Mouse (Mus musculus) right cerebral cortex, adult 2 months (tissue): ENCODE data around the gene Hist1h3h.
A peak's percentile ranks its signal among the peaks of the same experiment; 100 is the strongest.
"Not testable (repeated sequence)": the region's sequence is repeated elsewhere in the genome, so short reads cannot be mapped to it uniquely, and the experiment has no call there.

Experiments used
- DNase-seq, 2 experiments: peaks; one replicate each; pipeline ENCODE4 v3.0.0; 2021 to 2022; ENCODE audit warnings: low spot score in 2 of 2

The Hist1h3h gene

DNA sequence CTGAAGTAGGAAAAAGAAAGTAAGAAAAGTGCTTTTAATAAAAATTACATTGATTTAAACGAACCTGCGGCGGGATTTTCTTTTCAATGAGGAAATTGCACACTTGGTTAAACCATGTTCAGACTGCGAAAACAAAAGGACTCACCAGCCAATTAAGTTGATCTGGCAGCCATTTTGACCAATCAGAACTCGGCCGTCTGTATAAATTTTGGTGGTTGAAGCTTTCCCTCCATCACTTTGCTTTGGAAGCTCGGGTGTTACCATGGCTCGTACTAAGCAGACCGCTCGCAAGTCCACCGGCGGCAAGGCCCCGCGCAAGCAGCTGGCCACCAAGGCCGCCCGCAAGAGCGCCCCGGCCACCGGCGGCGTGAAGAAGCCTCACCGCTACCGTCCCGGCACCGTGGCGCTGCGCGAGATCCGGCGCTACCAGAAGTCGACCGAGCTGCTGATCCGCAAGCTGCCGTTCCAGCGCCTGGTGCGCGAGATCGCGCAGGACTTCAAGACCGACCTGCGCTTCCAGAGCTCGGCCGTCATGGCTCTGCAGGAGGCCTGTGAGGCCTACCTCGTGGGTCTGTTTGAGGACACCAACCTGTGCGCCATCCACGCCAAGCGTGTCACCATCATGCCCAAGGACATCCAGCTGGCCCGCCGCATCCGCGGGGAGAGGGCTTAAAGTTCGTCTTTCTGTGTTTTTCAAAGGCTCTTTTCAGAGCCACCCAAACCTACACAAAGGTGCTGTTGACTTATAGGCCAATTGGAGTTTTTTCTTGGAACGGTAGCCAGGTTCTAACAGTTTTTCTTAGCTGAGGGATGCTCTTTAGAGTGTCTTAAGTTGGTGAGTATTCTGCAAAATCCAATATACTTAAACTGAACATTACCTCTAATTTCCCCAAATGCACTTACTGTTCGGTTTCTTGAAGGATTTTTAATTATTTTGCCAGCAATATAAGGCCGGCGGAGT, at the start of gene Hist1h3h:
Gene Hist1h3h, plus strand, starts transcription at position 263 of the 961 bp plus-strand sequence.
- DNase-seq: peak; percentile 92

DNA sequence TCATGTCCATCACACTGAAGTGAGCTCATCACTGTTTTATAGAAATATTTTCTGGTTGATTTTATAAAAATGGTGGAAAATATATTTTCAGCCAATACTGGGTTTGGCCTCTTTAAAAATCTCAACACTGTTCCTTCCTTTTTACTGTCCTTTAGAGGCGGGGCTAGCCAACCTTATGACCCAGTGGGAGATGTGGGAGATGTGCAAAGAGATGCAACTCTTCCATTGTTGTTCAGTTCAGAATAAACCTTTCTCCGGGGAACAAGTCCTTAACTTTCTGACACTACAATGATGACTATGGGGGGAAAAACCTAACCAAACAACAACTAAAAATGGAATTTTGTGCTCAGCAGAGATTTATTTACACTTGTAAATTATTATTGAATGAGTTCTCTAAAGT, 40.2 kb upstream of the Hist1h3h start, which contains the start of gene Olfr1360:
Gene Olfr1360, minus strand, starts transcription at position 101 of the 400 bp plus-strand sequence.
- no peak for DNase-seq

DNA sequence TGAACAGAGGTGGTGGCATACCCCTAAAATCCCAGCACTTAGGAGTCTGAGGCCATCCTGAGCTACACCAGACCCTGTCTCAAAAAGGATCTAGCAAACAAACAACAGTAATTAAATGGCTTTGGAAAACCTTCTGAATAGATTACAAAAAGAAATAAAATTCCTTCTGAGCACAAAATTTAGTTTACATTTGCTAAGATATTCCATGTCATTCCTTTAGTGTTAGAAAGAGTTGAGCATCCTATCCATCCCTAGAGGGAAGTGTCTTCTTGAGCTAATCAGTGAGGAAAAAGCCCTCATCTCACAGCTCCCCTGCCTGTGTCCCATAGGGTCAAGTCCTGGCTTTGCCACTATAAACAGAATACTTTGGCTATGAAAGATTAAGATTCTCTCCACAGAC, 19.6 kb upstream of the Hist1h3h start, which contains the start of gene Olfr1359:
Gene Olfr1359, plus strand, starts transcription at position 301 of the 400 bp plus-strand sequence.
- no peak for DNase-seq

DNA sequence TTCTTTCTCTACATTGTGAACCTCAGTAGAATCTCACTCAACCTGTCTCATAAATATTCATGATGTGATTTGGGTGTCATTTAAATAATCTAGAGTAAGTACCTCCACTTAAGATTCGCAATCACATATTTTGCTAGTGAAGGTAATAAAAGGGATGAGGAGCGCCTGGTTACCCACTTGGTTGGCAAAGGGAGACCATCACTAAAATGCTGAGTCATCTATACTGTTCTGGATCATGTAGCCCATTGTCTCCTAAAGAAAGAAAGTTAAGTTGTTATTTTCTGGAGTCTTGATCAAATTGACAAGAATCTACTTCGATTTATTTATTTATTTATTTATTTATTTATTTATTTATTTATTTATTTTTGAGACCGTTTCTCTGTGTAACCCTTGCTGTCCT, 10.8 kb upstream of the Hist1h3h start:
- DNase-seq: no peak

DNA sequence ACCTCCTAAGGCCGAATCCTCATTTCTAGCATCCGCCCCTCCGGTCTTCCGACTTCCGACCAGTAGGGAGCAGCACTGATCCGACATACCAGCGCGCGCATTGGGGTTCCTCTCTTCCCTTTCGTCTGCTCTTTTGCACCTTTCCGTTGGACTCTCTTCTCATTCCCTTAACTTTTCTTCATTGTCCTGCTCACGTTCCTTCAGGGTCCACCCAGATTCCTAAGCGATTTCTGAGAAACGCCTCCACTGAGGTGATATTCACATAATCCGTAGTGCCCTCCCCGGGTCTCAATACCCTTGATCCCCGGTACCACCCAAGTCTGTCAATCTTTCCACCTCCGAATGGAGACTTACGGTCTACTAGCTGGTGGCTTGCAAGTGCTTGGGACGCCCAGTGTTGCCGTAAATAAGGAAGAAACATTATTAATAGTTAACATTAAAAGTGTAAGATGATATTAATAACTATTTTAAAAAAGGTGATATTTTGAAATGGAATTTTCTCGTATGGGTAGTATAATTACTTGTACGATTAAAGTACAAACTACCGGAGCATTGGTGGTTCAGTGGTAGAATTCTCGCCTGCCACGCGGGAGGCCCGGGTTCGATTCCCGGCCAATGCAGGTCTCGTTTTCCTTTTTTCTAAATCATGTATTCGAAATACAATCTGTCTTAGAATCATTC, 7.3 kb upstream of the Hist1h3h start:
- peak; percentile 93 for DNase-seq

DNA sequence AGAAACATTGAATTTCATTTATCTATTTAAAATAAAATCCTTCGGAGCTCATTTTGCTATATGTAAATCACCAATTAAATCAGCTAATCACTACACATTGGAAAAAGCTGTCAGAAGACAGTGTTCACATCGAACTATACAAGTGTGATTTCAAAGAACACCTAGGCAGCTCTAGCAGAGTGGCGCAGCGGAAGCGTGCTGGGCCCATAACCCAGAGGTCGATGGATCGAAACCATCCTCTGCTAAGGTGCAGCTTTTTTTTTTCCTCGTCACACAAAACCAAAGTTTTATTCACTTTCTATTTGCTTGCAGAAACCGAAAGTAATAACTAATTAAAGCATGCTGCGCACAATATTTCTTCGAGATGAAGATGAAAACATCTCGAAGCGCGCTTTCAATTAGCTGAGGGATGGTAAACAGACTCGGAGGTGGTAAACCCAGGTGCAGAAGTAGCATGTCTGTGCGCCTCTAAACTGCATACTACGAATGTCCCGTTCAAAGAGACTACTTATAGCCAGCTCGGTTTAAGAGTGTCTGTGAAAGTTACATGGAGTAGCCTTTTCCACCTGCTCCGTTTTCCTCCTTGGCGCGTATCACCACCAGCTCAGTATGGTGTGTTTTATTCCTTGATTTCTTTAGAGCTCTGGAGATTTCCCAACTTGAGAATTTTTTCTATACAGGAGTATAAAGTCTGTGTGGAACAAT, 6.5 kb upstream of the Hist1h3h start:
- DNase-seq: peak; percentile 85 to 86

DNA sequence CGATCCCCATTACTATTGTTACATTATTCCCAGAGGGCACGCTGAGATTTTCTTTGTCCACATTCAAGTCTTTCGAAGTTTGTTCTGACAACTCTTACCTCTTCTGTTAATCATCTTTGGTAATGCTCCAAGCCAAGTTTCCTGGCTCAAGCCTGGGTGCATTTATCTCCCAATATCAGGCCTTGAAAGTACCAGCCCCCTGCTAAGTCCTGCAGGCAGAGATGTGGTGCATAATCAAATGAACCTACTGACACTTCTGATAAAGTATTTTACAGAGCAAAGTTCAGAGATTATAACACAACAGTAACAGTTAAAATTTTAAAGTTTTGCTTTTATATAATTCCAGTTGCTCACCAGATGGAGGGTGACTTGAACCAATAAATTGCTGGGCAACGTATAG, 5.8 kb upstream of the Hist1h3h start:
- no peak for DNase-seq

DNA sequence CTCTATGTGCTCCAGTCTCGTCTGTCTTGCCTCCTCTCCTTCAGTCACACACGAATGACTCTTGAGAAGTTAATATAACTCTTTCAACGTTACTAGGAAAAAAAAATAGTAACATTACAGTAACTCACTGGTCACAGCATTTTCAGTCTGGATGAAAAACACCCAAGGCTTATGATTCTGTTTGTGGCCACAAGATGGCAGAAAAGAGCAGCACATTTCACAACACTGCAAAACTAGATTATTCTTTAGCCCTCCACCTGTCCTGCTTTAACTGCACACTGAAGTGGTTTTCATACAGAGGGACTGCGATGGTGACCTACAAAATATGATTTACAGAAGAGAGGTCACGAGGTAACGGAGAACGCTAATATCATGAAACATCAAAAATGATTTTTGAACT, 2.7 kb upstream of the Hist1h3h start:
- peak; percentile 83 to 84 for DNase-seq

DNA sequence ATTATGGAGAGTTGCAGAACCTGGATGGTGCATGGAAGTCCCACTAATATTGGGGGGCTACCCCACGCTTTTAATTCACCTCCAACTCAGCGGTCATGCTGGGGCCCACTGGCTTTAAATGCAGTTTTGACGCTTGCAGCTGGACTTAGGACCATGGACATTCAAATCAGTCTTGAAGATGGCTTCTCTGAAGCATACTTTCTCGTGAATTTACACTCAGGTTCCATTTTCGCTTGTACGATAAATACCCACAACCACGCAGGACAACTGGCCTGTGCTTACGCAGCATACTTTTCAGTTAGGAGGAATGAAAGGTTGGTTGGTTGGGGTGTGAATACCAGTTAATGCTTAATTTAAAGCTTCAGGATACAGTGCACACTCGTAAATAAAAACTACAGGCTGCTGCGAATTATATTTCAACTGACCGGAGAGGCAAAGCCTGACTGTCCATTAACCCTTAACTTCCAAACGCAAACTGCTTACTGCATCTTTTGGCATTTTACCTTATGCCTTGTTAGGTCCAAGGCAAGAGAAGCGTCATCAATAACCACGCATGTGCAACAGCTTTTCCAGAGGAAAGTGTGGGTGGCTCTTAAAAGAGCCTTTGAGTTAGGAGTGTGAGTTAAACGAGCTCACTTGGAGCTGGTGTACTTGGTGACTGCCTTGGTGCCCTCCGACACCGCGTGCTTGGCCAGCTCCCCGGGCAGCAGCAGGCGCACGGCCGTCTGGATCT, 2.2 kb upstream of the Hist1h3h start:
- peak; percentile 21 to 45 for DNase-seq

DNA sequence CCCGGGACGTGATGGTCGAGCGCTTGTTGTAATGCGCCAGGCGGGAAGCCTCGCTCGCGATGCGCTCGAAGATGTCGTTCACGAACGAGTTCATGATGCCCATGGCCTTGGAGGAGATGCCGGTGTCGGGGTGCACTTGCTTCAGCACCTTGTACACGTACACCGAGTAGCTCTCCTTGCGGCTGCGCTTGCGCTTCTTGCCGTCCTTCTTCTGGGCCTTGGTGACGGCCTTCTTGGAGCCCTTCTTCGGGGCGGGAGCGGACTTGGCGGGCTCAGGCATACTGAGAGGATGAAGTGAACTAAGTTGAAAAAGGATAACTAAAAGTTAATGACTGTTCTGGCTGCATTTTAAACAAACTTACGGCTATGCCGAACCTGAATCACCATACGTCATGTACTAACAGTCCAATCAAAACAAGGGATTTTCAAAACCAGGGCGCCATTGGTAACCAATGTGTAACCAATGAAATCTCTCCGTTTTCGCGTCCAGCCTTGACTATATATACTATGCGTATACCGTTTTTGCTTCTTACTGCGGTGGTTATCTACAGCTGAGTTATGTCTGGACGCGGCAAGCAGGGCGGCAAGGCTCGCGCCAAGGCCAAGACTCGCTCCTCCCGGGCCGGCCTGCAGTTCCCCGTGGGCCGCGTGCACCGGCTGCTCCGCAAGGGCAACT, 1.5 kb upstream of the Hist1h3h start, which contains the start of the genes Hist1h2bl and Hist1h2ai:
Gene Hist1h2bl, minus strand, starts transcription at position 280 of the 676 bp plus-strand sequence.
Gene Hist1h2ai, plus strand, starts transcription at position 559 of the 676 bp plus-strand sequence.
- peak; percentile 89 to 90 for DNase-seq

DNA sequence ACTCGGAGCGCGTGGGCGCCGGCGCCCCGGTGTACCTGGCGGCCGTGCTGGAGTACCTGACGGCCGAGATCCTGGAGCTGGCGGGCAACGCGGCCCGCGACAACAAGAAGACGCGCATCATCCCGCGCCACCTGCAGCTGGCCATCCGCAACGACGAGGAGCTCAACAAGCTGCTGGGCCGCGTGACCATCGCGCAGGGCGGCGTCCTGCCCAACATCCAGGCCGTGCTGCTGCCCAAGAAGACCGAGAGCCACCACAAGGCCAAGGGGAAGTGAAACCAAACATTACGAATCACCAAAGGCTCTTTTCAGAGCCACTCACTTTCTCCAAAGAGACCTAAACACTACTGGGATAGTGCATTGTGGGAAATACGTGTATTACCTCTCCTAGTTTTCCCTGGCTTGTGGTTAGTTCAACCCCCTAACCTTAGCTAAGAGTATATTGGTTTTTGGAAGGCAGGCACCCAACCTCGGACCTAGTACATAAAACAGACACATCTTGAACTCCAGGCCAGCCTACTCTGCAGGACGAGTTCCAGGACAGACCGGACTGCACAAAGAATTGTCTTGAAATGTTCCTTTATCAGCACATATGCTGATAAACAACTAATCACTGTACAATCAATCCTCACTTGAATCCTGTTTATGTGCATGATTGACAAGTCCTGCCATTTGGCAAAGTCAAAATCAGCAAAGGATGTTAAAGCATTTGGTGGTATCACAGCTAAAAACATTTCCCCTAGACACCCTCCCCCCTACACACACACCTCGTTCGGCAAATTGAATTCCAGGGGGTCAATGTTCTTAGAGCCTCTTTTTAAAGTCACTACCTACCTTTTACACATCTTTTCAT, 693 bp upstream of the Hist1h3h start:
- DNase-seq: peak; percentile 16 to 22

DNA sequence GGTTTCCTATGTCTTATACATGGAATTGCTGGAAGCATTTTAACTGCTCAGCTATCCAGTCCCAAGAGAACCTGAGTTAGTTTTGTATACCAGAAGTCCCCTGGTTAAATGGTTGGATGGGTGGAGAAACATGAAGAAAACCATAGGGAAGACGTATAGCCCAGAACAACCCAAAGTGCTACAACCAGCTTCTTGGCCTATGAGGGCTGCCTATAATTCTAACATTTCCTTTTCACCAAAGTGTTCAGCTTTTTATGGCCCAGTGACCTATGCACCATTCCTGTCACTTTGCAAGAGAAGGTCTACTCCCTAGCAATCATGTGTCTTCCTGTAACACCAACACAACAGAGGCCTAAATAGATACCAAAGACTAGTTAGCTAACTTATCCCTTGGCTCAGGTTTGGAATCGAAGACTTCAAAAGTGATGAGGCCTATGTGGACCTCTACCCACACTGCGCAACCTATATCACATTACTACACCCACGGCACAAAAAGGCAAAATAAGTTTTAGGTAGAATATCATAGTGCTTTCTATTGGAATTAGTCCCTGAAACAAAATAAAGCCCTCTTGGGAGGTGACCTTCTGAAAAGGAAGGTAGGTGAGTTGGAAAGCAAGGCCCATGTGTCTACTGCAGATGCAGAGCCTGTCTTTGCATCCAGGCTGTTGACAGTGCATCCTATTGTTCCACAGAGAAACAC, 1.1 kb downstream of the Hist1h3h start:
- DNase-seq: no peak

DNA sequence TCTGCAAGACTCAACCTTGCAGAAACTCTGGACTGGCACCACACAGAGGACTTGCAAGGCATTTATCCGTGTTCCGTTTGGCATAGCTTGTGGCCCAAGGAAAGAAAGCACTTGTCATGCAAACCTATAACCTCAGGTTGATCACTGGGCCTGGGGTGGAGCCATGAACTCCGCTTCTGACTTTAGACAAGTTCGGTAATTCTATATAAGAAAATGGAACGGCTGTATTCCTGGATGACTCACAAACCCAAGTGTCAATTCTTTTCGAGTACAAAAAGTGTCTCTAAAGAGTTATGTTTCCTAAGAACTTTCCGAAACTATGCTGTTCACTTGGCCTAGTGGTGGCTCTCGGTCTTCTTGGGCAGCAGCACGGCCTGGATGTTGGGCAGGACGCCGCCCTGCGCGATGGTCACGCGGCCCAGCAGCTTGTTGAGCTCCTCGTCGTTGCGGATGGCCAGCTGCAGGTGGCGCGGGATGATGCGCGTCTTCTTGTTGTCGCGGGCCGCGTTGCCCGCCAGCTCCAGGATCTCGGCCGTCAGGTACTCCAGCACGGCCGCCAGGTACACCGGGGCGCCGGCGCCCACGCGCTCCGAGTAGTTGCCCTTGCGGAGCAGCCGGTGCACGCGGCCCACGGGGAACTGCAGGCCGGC, 3.8 kb downstream of the Hist1h3h start:
- DNase-seq: not testable (repeated sequence)

DNA sequence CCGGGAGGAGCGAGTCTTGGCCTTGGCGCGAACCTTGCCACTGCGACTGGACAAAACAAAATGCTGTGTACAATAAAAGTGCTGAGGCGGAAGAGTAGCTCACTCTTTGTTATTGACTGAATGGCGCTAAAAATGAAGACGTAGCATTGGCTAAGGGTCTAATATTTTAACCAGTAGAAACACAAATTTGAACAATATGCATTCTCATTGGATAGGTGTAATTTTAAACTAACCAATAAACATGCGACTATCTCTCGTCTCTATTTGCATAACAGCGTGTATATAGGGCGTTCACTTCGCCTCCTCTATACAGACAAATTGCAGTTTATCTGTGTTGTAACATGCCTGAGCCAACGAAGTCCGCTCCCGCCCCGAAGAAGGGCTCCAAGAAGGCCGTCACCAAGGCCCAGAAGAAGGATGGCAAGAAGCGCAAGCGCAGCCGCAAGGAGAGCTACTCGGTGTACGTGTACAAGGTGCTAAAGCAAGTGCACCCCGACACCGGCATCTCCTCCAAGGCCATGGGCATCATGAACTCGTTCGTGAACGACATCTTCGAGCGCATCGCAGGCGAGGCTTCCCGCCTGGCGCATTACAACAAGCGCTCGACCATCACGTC, 4.4 kb downstream of the Hist1h3h start, which contains the start of gene Hist1h2bm:
Gene Hist1h2bm, plus strand, starts transcription at position 288 of the 616 bp plus-strand sequence.
- DNase-seq: peak; percentile 71 to 75

DNA sequence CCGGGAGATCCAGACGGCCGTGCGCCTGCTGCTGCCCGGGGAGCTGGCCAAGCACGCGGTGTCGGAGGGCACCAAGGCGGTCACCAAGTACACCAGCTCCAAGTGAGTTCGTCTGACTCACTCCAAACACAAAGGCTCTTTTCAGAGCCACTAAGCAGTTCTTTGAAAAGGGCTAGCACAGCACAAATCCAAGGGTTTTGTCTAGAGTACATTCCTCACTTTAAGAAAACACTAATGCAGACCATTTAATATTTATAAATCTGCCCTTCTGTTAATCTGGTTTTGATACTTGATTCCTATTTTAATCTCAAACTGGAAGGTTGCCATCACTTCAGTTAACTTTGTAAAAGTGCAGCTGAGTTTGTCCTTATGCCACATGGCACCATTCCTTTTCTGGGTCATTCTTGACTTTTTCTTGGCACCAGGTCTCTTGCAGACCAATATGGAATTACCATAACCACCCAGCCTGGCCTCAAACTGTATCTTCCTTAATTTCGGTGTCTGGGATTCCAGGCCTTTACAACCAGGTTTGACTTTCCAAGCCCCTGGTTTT, 5.0 kb downstream of the Hist1h3h start:
- DNase-seq: no peak

DNA sequence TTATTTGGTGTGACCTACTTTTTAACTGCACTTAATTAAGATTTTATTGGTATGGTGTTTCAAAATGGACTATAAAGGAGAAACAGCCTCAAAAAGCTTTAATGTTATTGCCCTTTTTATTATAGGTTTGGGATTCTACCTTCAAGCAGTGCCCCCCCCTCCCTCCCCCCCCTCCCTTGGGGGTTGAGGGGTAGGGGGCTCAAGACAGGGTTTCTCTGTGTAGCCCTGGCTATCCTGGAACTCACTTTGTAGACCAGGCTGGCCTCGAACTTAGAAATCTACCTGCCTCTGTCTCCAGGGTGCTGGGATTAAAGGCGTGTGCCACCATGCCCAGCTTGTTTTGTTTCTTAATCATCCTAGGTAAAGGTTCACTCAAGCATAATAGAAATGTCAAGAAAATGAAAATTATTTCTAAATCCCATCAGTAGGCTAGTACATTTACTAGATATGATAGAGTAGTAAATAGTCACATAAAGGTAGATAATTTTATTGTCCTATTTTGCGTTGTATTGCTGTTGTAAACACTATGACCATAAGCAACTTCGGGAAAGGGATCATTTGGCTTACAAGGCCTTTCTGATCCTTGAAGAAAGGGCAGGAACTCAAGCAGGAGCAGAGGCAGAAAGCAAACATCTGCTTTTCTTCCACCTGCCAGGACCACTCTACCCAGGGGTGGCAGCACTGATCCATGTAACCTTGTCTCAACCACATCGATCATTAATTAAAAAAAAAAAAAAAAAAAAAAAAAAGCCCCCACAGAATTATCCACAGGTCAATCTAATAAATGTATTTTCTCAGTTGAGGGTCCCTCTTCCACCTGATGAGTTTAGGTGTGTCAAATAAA, 5.8 kb downstream of the Hist1h3h start:
- no peak for DNase-seq
